Mouse (Mus musculus) small intestine, adult 2 months (tissue): ENCODE data around the gene Pde4b. TPM values are rescaled to one million over a fixed set of nuclear protein-coding genes. Genes with fewer than 3 reads are reported as not detected.

Experiments
- H3K27ac ChIP-seq: fragments of 200-500 bp; 2 replicates; pipeline ENCODE4 v1.5.1; 2012; ENCODE audit warnings: low read depth, low read length, control low read depth, inconsistent platforms; ENCODE audit not compliant: insufficient read depth
- H3K27me3 ChIP-seq: fragments of 200-500 bp; 2 replicates; pipeline ENCODE4 v1.6.1; 2012; ENCODE audit warnings: mild to moderate bottlenecking, moderate library complexity, low read length, inconsistent platforms; ENCODE audit not compliant: control insufficient read depth, insufficient read depth
- H3K36me3 ChIP-seq: fragments of 200-500 bp; 2 replicates; pipeline ENCODE4 v1.6.1; 2012; ENCODE audit warnings: mild to moderate bottlenecking, low read length, control low read depth, inconsistent platforms; ENCODE audit not compliant: control insufficient read depth, insufficient read depth
- H3K4me1 ChIP-seq: fragments of 200-500 bp; 2 replicates; pipeline ENCODE4 v1.6.1; 2012; ENCODE audit warnings: low read length, inconsistent platforms, mixed read lengths; ENCODE audit not compliant: control insufficient read depth, insufficient read depth, insufficient read length
- H3K4me3 ChIP-seq: fragments of 200-500 bp; 2 replicates; pipeline ENCODE4 v1.5.1; 2012; ENCODE audit warnings: low read depth, mild to moderate bottlenecking, control low read depth, inconsistent platforms, low read length, moderate library complexity
- CTCF ChIP-seq: fragments of 200-500 bp; IDR thresholded peaks from 2 replicates; pipeline ENCODE4 v1.5.1; 2012; ENCODE audit warnings: low read depth, mild to moderate bottlenecking, control low read depth, inconsistent platforms, low read length, moderate library complexity, mixed read lengths; ENCODE audit not compliant: insufficient replicate concordance, insufficient read length; ENCODE audit errors: extremely low read depth
- POLR2A ChIP-seq: fragments of 200-500 bp; IDR thresholded peaks from 2 replicates; pipeline ENCODE4 v1.6.1; 2012; ENCODE audit warnings: low read depth, mild to moderate bottlenecking, control low read depth, inconsistent platforms, low read length, moderate library complexity
- WGBS: fragments of 180-500 bp; shearing (Covaris S2); methylation state at CpG from one replicate; pipeline ENCODE4 v1.1.7; 2018; 5-methylcytosine and 5-hydroxymethylcytosine counted together
- polyA plus RNA-seq: library from polyadenylated mRNA; depleted of rRNA; stranded (reverse); fragments of >200 nt; gene quantifications from 2 replicates; pipeline ENCODE4 v1.2.3, GENCODE M21; 2012

The Pde4b gene
- polyA plus RNA-seq, 1 experiment, result 2.5 TPM

GRCm38 (mm10) chr4:102538793-102539192, 451.4 kb downstream of the Pde4b start:
- Histone ChIP-seq H3K4me1 (peaks cover 4% of the 10 kb centered on the region; the same call in 1 of the 2 replicates), H3K27me3 (no peaks in the 10 kb centered on the region; the same call in 1 of the 2 replicates), H3K4me3 (no peak overlapping the region), H3K27ac (no peak overlapping the region), H3K36me3 (no peaks in the 10 kb centered on the region)
- TF ChIP-seq POLR2A (no peak), CTCF (no peak)
- WGBS, result 89% methylated on average over 2 of the region's 2 CpGs

GRCm38 (mm10) chr4:102539598-102540180, 452.3 kb downstream of the Pde4b start:
- Histone ChIP-seq H3K27ac (no peak overlapping the region), H3K36me3 (no peaks in the 10 kb centered on the region), H3K4me1 (peaks cover 4% of the 10 kb centered on the region; the same call in 1 of the 2 replicates), H3K4me3 (no peak overlapping the region), H3K27me3 (no peaks in the 10 kb centered on the region; the same call in 1 of the 2 replicates)
- 81% methylated on average over 5 of the region's 5 CpGs for WGBS
- TF ChIP-seq POLR2A (no peak), CTCF (no peak)

- H3K27me3 ChIP-seq, result no peaks in the 10 kb centered on the region; the same call in 1 of the 2 replicates
- H3K27ac ChIP-seq, result no peak overlapping the region
- 69% methylated on average over 3 of the region's 3 CpGs for WGBS
These were observed 455.6 kb downstream of the Pde4b start for GRCm38 (mm10) chr4:102542976-102543375.

GRCm38 (mm10) chr4:102545226-102545625, 457.9 kb downstream of the Pde4b start:
- Histone ChIP-seq H3K27me3 (no peaks in the 10 kb centered on the region), H3K4me3 (no peak overlapping the region), H3K27ac (no peak overlapping the region), H3K36me3 (no peaks in the 10 kb centered on the region), H3K4me1 (peaks cover 2% of the 10 kb centered on the region; the same call in 1 of the 2 replicates)
- TF ChIP-seq CTCF (no peak), POLR2A (no peak)
- WGBS, result 79% methylated on average over 4 of the region's 4 CpGs

More at GRCm38 (mm10) chr4:102542976-102543375, 455.6 kb downstream of the Pde4b start:
- peaks cover 2% of the 10 kb centered on the region; the same call in 1 of the 2 replicates for H3K4me1 ChIP-seq
- TF ChIP-seq POLR2A, result no peak
- TF ChIP-seq CTCF, result no peak
- H3K36me3 ChIP-seq, result no peaks in the 10 kb centered on the region
- no peak overlapping the region for H3K4me3 ChIP-seq

GRCm38 (mm10) chr4:102555566-102555965, 468.2 kb downstream of the Pde4b start:
- no peak overlapping the region for H3K4me3 ChIP-seq
- H3K27me3 ChIP-seq, result no peaks in the 10 kb centered on the region
- H3K27ac ChIP-seq, result no peak overlapping the region
- no peaks in the 10 kb centered on the region for H3K36me3 ChIP-seq
- H3K4me1 ChIP-seq, result peaks cover 2% of the 10 kb centered on the region; the same call in 1 of the 2 replicates
- 74% methylated on average over 7 of the region's 7 CpGs for WGBS
- TF ChIP-seq POLR2A, result no peak
- no peak for TF ChIP-seq CTCF

- Histone ChIP-seq H3K27me3 (no peaks in the 10 kb centered on the region), H3K27ac (no peak overlapping the region), H3K4me1 (peaks cover 2% of the 10 kb centered on the region; the same call in 1 of the 2 replicates), H3K36me3 (no peaks in the 10 kb centered on the region), H3K4me3 (no peak overlapping the region)
- 42% methylated on average over 2 of the region's 2 CpGs for WGBS
- TF ChIP-seq CTCF, result no peak
- TF ChIP-seq POLR2A, result no peak
These were observed 469.7 kb downstream of the Pde4b start for GRCm38 (mm10) chr4:102557006-102557405.

- TF ChIP-seq CTCF (no peak), POLR2A (no peak)
- Histone ChIP-seq H3K27ac (0 out of 2 replicates have a peak overlapping the region, but pooled peaks have one; percentile 16), H3K27me3 (no peaks in the 10 kb centered on the region), H3K4me1 (peaks cover 2% of the 10 kb centered on the region; the same call in 1 of the 2 replicates), H3K36me3 (no peaks in the 10 kb centered on the region), H3K4me3 (no peak overlapping the region)
- 58% methylated on average over 9 of the region's 9 CpGs for WGBS
These were observed 470.3 kb downstream of the Pde4b start for GRCm38 (mm10) chr4:102557508-102558220.
